Mouse (Mus musculus) hindbrain, embryonic 16.5 days (tissue): ENCODE results near the gene Erv3. TPM values are rescaled to one million over a fixed set of nuclear protein-coding genes. Genes with fewer than 3 reads are reported as not detected.
A peak's percentile ranks its signal among the peaks of the same experiment; 100 is the strongest.

Experiments
- ATAC-seq: fragments of 200-750 bp; cut with Nextera tagmentation; 2 replicates; pipeline ENCODE4 v1.8.0; 2017; ENCODE audit warnings: moderate TSS enrichment, moderate library complexity
- H3K27ac ChIP-seq: fragments of 300-500 bp; sonication (generic); 2 replicates; pipeline ENCODE4 v1.5.1; 2014; ENCODE audit warnings: low read depth, mild to moderate bottlenecking, control low read depth, low read length, moderate library complexity
- H3K27me3 ChIP-seq: fragments of 300-500 bp; sonication (generic); replicated peaks from 2 replicates; pipeline ENCODE4 v1.6.1; 2014; ENCODE audit warnings: low read length; ENCODE audit not compliant: control insufficient read depth, insufficient read depth
- H3K36me3 ChIP-seq: fragments of 300-500 bp; sonication (generic); 2 replicates; pipeline ENCODE4 v1.6.1; 2014; ENCODE audit warnings: mild to moderate bottlenecking, low read length, moderate library complexity, mixed read lengths; ENCODE audit not compliant: control insufficient read depth, insufficient read depth
- H3K4me1 ChIP-seq: fragments of 300-500 bp; sonication (generic); 2 replicates; pipeline ENCODE4 v1.6.1; 2014; ENCODE audit warnings: low read depth, low read length; ENCODE audit not compliant: control insufficient read depth, insufficient read depth
- H3K4me2 ChIP-seq: fragments of 300-500 bp; sonication (generic); 2 replicates; pipeline ENCODE4 v1.6.1; 2014; ENCODE audit warnings: mild to moderate bottlenecking, low read length, control low read depth, moderate library complexity
- H3K4me3 ChIP-seq: fragments of 300-500 bp; sonication (generic); 2 replicates; pipeline ENCODE4 v1.5.1; 2014; ENCODE audit warnings: mild to moderate bottlenecking, low read length, control low read depth, moderate library complexity
- H3K9ac ChIP-seq: fragments of 300-500 bp; sonication (generic); 2 replicates; pipeline ENCODE4 v1.6.1; 2014; ENCODE audit warnings: low read depth, mild to moderate bottlenecking, control low read depth, low read length, moderate library complexity
- H3K9me3 ChIP-seq: fragments of 300-500 bp; sonication (generic); 2 replicates; pipeline ENCODE4 v1.6.1; 2014; ENCODE audit warnings: mild to moderate bottlenecking, low read length, moderate library complexity; ENCODE audit not compliant: control insufficient read depth
- WGBS: fragments of 180-500 bp; shearing (Covaris S2); extraction: QIAGEN DNeasy Blood & Tissue Kit; methylation state at CpG from one replicate; pipeline ENCODE4 v1.1.7; 2014; 5-methylcytosine and 5-hydroxymethylcytosine counted together
- polyA plus RNA-seq: library from polyadenylated mRNA; unstranded; fragments of >200 nt; fragmentation: Nextera tagmentation; extraction: Ambion mirVana; gene quantifications from 2 replicates; pipeline ENCODE4 v1.2.1, GENCODE M21; 2015

Gene Erv3
- polyA plus RNA-seq, 1 experiment from 2014 or later: not detected

- no peak overlapping the region for H3K4me2 ChIP-seq
- WGBS: 83% methylated on average over 12 of the region's 12 CpGs
- no peak overlapping the region for H3K9ac ChIP-seq
- H3K4me1 ChIP-seq: no peaks in the 10 kb centered on the region
- no peaks in the 10 kb centered on the region for H3K9me3 ChIP-seq
- no peak overlapping the region for H3K4me3 ChIP-seq
- H3K36me3 ChIP-seq: no peaks in the 10 kb centered on the region
- no peak for ATAC-seq
- no peak overlapping the region for H3K27ac ChIP-seq
- no peaks in the 10 kb centered on the region for H3K27me3 ChIP-seq
Measured at GRCm38 (mm10) chr2:131897336-131898109, 38.0 kb upstream of the Erv3 start.

GRCm38 (mm10) chr2:131896011-131896410 is 36.5 kb upstream of the Erv3 start:
- Histone ChIP-seq H3K9me3 (no peaks in the 10 kb centered on the region), H3K4me1 (no peaks in the 10 kb centered on the region), H3K27me3 (no peaks in the 10 kb centered on the region), H3K27ac (no peak overlapping the region), H3K4me3 (no peak overlapping the region), H3K36me3 (no peaks in the 10 kb centered on the region), H3K9ac (no peak overlapping the region), H3K4me2 (no peak overlapping the region)
- ATAC-seq: no peak
- WGBS: 92% methylated on average over 4 of the region's 4 CpGs

- no peak overlapping the region for H3K27ac ChIP-seq
- 75% methylated on average over 2 of the region's 2 CpGs for WGBS
- no peaks in the 10 kb centered on the region for H3K4me1 ChIP-seq
- no peak overlapping the region for H3K9ac ChIP-seq
- no peak overlapping the region for H3K4me2 ChIP-seq
- no peak overlapping the region for H3K4me3 ChIP-seq
- no peaks in the 10 kb centered on the region for H3K27me3 ChIP-seq
- ATAC-seq: no peak
- H3K36me3 ChIP-seq: no peaks in the 10 kb centered on the region
- no peaks in the 10 kb centered on the region for H3K9me3 ChIP-seq
Measured at GRCm38 (mm10) chr2:131895106-131895505, 35.6 kb upstream of the Erv3 start.

- H3K9me3 ChIP-seq: no peaks in the 10 kb centered on the region
- no peaks in the 10 kb centered on the region for H3K36me3 ChIP-seq
- ATAC-seq: no peak
- no peaks in the 10 kb centered on the region for H3K4me1 ChIP-seq
- 35% methylated on average over 5 of the region's 5 CpGs for WGBS
- H3K4me3 ChIP-seq: no peak overlapping the region
- no peaks in the 10 kb centered on the region for H3K27me3 ChIP-seq
- H3K9ac ChIP-seq: peak overlapping the region; percentile 13; the same call in 1 of the 2 replicates
- no peak overlapping the region for H3K27ac ChIP-seq
- no peak overlapping the region for H3K4me2 ChIP-seq
Measured at GRCm38 (mm10) chr2:131892534-131892933, 33.0 kb upstream of the Erv3 start.

GRCm38 (mm10) chr2:131888233-131888632 is 28.7 kb upstream of the Erv3 start:
- no peaks in the 10 kb centered on the region for H3K36me3 ChIP-seq
- ATAC-seq: no peak
- 87% methylated on average over 7 of the region's 7 CpGs for WGBS

GRCm38 (mm10) chr2:131886503-131887160 is 27.1 kb upstream of the Erv3 start:
- ATAC-seq: no peak
- H3K4me3 ChIP-seq: no peak overlapping the region
- no peak overlapping the region for H3K9ac ChIP-seq
- WGBS: 81% methylated on average over 6 of the region's 6 CpGs
- H3K27me3 ChIP-seq: no peaks in the 10 kb centered on the region
- H3K4me1 ChIP-seq: peaks cover 6% of the 10 kb centered on the region
- no peak overlapping the region for H3K4me2 ChIP-seq
- H3K9me3 ChIP-seq: no peaks in the 10 kb centered on the region
- H3K27ac ChIP-seq: no peak overlapping the region
- H3K36me3 ChIP-seq: no peaks in the 10 kb centered on the region

More at GRCm38 (mm10) chr2:131888233-131888632, 28.7 kb upstream of the Erv3 start:
- H3K4me2 ChIP-seq: no peak overlapping the region
- H3K27ac ChIP-seq: no peak overlapping the region
- no peak overlapping the region for H3K9ac ChIP-seq
- H3K9me3 ChIP-seq: no peaks in the 10 kb centered on the region
- no peaks in the 10 kb centered on the region for H3K27me3 ChIP-seq
- no peak overlapping the region for H3K4me3 ChIP-seq
- H3K4me1 ChIP-seq: peaks cover 3% of the 10 kb centered on the region

- H3K9ac ChIP-seq: no peak overlapping the region
- WGBS: 43% methylated on average over 2 of the region's 2 CpGs
- no peaks in the 10 kb centered on the region for H3K9me3 ChIP-seq
Measured at GRCm38 (mm10) chr2:131883136-131883535, 23.6 kb upstream of the Erv3 start.

GRCm38 (mm10) chr2:131881766-131882165 is 22.2 kb upstream of the Erv3 start:
- no peak overlapping the region for H3K27ac ChIP-seq
- H3K9me3 ChIP-seq: no peaks in the 10 kb centered on the region
- no peak overlapping the region for H3K4me3 ChIP-seq
- H3K9ac ChIP-seq: no peak overlapping the region
- H3K4me1 ChIP-seq: peaks cover 6% of the 10 kb centered on the region
- WGBS: 55% methylated on average over 4 of the region's 4 CpGs
- no peak; the same call in 1 of the 2 replicates for ATAC-seq
- no peaks in the 10 kb centered on the region for H3K27me3 ChIP-seq
- H3K4me2 ChIP-seq: no peak overlapping the region
- no peaks in the 10 kb centered on the region for H3K36me3 ChIP-seq

More at GRCm38 (mm10) chr2:131883136-131883535, 23.6 kb upstream of the Erv3 start:
- no peak overlapping the region for H3K4me2 ChIP-seq
- ATAC-seq: peak; percentile 70
- no peak overlapping the region for H3K27ac ChIP-seq
- H3K4me1 ChIP-seq: peaks cover 6% of the 10 kb centered on the region
- no peaks in the 10 kb centered on the region for H3K36me3 ChIP-seq
- H3K27me3 ChIP-seq: no peaks in the 10 kb centered on the region
- no peak overlapping the region for H3K4me3 ChIP-seq

GRCm38 (mm10) chr2:131876551-131877265 is 17.2 kb upstream of the Erv3 start:
- Histone ChIP-seq H3K9ac (no peak overlapping the region), H3K27ac (no peak overlapping the region), H3K4me1 (no peaks in the 10 kb centered on the region), H3K4me3 (no peak overlapping the region), H3K27me3 (no peaks in the 10 kb centered on the region), H3K9me3 (no peaks in the 10 kb centered on the region; the same call in 1 of the 2 replicates), H3K4me2 (no peak overlapping the region), H3K36me3 (no peaks in the 10 kb centered on the region)
- 92% methylated on average over 7 of the region's 7 CpGs for WGBS
- no peak for ATAC-seq
